Mouse (Mus musculus): ENCODE measurements at regions not wholly inside any gene's neighbourhood (a gene's known extent, or its start where the extent isn't known, plus 50 kb on each side); places are given as distances from the start of the nearest gene placed in this dataset.

GRCm38 (mm10) chr4:135034406-135034805, 86.0 kb upstream of the Runx3 start:
- peak; percentile 28 to 51 for DNase-seq (ENCODE audit: low spot score in 2 of 2)

DNA sequence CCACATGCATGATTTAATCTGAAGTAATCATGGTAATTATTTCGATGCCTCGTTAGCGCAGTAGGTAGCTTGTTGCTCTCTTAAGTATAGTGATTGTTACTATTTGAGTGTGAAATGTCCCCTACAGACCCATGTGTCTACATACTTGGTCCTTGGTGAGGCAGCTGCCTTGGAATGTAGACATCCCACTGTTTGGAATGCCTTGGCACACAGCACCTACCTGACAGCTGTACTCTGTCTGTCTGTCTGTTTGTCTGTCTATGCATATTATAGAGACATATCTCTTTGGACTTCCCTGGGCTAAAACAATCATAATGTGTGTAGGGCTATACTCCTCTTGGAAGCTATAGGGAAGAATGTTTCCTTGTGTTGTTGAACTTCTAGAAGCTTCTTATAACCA, 83.7 kb upstream of the Runx3 start:
- no peak for DNase-seq (ENCODE audit: low spot score in 2 of 2)

DNA sequence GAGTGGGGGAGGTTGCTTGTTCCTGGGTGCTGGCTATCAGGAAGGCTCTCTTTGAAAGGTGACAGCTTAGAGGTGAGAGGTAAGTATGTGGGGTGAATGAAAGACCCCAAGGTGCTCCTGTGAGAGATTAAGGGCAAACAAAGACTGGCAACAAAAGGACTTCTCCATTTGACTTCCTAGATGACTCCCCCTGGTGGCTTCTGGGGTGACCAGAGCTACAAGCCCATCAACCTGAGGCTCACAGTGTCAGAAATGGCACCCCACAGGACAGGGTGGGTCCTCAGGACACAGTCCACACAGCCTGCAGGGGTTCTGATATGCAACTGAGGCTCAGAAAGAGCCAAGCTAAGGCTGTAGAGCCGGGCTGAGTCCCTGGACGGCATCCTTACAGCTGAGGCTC, 81.2 kb upstream of the Runx3 start:
- peak in 1 of 2 experiments; percentile 18 for DNase-seq (ENCODE audit: low spot score in 2 of 2)

- DNase-seq (ENCODE audit: low spot score in 2 of 2): no peak
Observed at GRCm38 (mm10) chr4:135041921-135042320, 78.5 kb upstream of the Runx3 start.

- no peak for DNase-seq (ENCODE audit: low spot score in 2 of 2)
Observed at GRCm38 (mm10) chr4:135042501-135042900, 78.0 kb upstream of the Runx3 start.

GRCm38 (mm10) chr4:135045054-135045453, 75.4 kb upstream of the Runx3 start:
- DNase-seq (ENCODE audit: low spot score in 2 of 2): no peak

DNA sequence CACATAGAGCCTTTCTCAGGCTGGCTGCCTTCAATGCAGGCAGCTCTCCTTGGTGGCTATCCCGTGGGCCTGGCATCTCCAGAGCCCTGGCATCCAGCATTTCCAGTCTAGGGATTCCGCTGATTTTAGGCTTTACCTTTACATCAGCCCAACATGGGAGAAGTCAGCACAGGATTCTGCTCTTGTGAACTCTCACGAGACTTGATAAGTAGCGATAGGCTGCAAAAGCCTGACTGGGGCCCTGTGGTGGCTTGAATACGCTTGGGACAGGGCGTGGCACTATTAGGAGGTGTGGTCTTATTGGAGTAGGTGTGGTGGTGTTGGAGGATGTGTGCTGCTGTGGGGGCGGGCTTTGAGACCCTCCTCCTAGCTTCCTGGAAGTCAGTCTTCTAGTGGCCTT, 73.8 kb upstream of the Runx3 start:
- no peak for DNase-seq (ENCODE audit: low spot score in 2 of 2)

GRCm38 (mm10) chr4:135047251-135047650, 73.2 kb upstream of the Runx3 start:
- DNase-seq (ENCODE audit: low spot score in 2 of 2): no peak

- DNase-seq (ENCODE audit: low spot score in 2 of 2): no peak
Observed at GRCm38 (mm10) chr4:135047771-135048170, 72.7 kb upstream of the Runx3 start.

DNA sequence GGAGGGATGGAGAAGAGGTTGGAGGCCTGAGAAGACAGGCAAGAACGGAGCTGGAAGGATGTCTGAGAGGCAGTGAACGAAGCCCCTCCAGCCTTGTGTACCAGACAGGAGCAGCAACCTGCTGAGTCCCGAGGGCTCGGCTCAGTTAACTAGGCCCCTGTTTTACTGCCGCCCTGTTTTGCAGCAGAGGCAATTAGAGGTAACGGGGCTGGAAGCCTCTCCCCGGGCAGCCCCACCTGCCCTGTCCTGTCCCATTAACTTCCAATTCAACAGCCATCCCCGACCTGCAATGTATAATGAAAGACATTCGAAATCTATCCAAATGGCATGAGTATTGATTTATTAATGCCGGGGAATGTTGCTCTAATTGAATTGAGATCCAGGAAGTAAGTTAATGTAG, 70.5 kb upstream of the Runx3 start:
- DNase-seq (ENCODE audit: low spot score in 2 of 2): no peak

DNA sequence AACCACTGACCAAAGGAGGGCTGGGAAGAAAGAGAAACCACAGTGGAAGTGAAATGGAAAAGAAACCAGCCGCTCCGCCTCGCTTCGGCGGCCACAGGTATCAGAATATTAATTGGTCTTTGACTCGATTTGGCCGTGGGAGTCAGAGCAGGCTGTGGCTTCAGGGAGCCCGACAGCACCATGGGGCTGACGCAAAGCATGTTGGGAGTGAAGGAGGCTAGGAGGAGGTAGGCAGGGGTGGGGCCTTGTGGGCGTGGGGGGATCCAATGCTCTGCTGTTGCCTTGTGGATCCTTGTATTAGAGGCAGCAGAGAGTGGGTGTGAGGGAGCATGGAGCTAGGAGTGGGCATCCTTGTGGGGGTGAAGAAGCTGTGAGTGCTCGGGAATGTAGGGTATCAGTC, 69.0 kb upstream of the Runx3 start:
- DNase-seq (ENCODE audit: low spot score in 2 of 2): no peak

- no peak for DNase-seq (ENCODE audit: low spot score in 2 of 2)
Observed at GRCm38 (mm10) chr4:135053585-135053984, 66.9 kb upstream of the Runx3 start.

DNA sequence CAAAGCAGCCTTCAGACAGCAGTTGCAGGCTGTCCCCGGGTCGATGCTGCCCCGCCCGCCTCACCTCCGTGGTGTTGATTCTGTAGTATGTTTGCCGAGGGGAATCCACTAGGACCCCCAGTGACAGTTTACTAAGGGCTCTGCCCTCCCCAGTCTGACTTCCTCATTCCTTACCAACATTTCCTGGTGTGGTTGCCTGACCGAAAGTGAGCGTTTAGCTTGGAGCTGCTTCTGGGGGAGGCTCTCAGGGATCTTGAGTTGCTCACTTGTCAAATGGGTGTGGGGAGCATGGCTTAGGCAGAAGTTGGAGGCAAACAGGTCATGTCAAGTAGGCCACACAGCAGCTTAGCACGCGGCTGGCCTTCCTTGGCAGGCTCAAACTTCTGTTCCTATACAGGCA, 66.1 kb upstream of the Runx3 start:
- no peak for DNase-seq (ENCODE audit: low spot score in 2 of 2)

GRCm38 (mm10) chr4:135056371-135056770, 64.1 kb upstream of the Runx3 start:
- DNase-seq (ENCODE audit: low spot score in 2 of 2): no peak

DNA sequence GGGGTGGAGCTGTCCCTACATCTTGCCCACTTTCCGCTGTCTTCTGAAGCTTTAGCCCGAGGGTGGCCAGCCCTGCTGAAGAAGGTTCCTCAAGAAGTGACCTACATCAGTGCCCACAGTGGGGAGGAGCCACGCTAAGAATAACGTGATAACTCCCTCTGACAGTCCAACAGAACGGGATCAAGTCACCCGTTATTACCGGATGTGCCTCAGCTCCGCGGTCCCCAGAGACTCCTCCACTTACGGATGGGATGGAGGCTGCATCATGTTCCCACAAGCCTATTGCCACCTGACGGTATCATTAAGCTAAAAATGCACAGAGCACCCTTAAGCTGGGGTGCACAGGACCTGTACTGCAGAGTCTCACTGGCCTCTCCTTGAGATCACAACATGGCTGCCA, 63.2 kb upstream of the Runx3 start:
- DNase-seq (ENCODE audit: low spot score in 2 of 2): no peak

- DNase-seq (ENCODE audit: low spot score in 2 of 2): no peak
Observed at GRCm38 (mm10) chr4:135058895-135059294, 61.6 kb upstream of the Runx3 start.

DNA sequence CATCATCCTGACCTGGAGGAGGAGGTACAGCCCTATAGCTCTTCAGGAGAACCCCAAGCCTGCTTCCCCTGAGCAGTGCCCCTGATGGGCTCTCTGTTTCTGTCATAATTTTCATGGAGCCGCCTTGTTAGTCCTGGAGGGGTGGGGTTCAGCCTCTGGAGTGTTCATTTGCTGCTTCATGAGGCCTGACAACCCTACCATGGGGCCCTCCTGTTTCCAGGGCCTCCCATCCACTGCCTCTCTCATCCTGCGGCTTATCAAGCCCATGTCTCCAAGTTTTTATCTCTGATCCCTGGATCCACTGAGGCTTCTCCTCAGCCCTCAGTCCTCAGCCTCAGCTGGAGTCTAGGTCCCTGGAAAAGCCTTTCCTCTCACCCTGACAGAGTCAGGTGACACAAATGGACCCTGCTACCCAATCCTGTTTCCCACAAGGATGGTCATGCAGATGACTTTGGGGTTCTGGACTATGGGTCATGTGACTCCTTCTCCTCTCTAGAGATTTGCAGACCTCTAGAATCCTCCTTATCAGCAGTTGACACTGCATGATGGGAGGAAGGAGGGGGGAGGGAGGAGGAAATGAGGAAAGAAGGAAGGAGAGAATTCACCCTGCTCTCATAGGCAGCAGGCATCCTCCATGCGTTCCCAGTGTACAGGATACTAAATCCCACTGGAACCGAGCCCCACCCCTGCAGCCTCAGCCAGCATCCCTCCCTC, 59.3 kb upstream of the Runx3 start:
- no peak for DNase-seq (ENCODE audit: low spot score in 2 of 2)

GRCm38 (mm10) chr4:135066766-135067479, 53.5 kb upstream of the Runx3 start:
- peak; percentile 70 to 85 for DNase-seq (ENCODE audit: low spot score in 2 of 2)

- no peak for DNase-seq (ENCODE audit: low spot score in 2 of 2)
Observed at GRCm38 (mm10) chr4:135067805-135068204, 52.6 kb upstream of the Runx3 start.

DNA sequence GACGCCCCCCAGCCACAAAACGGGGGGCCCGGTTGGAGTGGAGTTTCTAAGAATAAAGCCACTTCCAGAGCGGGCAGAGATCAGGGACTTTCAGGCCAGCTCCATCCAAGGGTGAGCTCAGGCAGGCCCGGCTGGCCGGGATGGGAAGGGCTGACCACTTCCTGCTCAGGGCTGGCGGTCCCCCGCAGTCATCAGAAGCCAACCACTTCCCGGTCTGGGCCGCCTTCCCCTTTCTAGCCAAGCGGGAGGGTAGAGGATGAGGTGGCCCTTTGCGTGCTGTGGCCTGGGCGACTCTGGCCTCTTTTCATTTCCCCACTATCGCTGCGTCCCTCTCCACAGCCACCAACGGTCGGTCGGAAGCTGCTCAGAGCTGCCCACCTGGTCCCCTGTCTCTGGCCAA, 50.6 kb upstream of the Runx3 start:
- peak in 1 of 2 experiments; percentile 34 for DNase-seq (ENCODE audit: low spot score in 2 of 2)

All from spleen, postnatal 14 days (tissue).